9 mouse cellular contexts compared by ENCODE assay signal in the genomic region with DNA sequence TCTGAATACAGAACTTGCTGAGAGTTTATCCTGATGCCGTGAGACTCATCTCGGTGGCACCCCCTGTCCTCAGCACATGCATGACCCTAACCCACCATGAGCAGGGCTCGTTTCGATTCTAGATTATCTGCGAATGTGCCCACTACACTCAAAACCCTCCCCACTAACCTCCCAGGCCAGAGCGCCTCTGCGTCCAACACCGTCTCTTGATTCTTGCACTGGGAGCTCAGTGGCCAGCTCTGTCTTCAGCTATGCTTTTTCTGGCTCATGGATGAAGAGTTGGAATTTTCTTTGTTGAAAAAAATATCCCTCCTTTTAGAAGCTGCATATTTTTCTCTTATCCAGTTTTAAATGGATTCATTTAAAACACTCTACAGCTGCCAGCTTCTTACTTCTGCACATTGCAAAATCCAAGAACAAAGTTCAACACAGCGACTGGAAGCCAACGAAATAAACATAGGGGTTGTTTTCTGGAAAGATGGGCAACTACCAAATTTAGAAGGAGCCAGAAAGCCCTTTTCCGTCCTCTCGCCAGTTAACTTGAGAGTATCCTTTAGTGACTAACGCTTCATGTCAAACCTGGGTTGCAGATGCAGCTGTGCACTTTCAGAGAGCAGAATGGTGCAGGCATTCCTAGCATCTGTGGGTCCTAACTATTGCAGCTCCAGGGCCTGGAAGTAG.
A peak's percentile ranks its signal among the peaks of the same experiment; 100 is the strongest.
DNase-seq lines count a peak whose midpoint lies in the region; ATAC-seq and TF ChIP-seq lines count a peak whose summit lies in the region.
"Had no signal": no experiment of that assay in that cellular context is flagged by ENCODE, and none has a peak within 500 bp of the region (broad histone marks: within the 10 kb centered on the region; RNA-seq: fewer than 3 reads in every experiment).

No protein-coding gene starts in this region.

- TF ChIP-seq EP300 in heart, postnatal 0 days (IDR thresholded peaks at IDR 0.05; ENCODE audit: low read depth): no peak

- no peak overlapping the region for H3K4me3 ChIP-seq in kidney, embryonic 14.5 days (ENCODE audit: low read length)
- no peak overlapping the region for H3K4me3 ChIP-seq in spleen, adult 2 months (ENCODE audit: extremely low read depth, insufficient read depth, insufficient read length)
- H3K4me3 ChIP-seq in heart, postnatal 0 days (ENCODE audit: low read depth, low read length): no peak overlapping the region

- peak; percentile 21 for DNase-seq in kidney, adult 11 months
- DNase-seq in spleen, adult 2 months (ENCODE audit: low read depth in 1 of 2, low spot score in 2 of 2): no peak
- DNase-seq in spleen, postnatal 14 days (ENCODE audit: low spot score in 2 of 2): no peak
- DNase-seq in heart, postnatal 0 days (ENCODE audit: low spot score): no peak
- DNase-seq in right cerebral cortex, adult 18-20 months: no peak
- DNase-seq: retina, postnatal 1 day had no signal

- no peak overlapping the region for H3K9ac ChIP-seq in kidney, embryonic 14.5 days (ENCODE audit: low read depth, low read length)
- H3K9ac ChIP-seq in heart, postnatal 0 days (replicated peaks; ENCODE audit: low read depth, low read length): no peak overlapping the region

- no peak overlapping the region for H3K4me2 ChIP-seq in kidney, embryonic 14.5 days (replicated peaks; ENCODE audit: low read depth, low read length)
- H3K4me2 ChIP-seq in heart, postnatal 0 days (ENCODE audit: low read depth, low read length): no peak overlapping the region

- TF ChIP-seq CTCF in spleen, adult 2 months (IDR thresholded peaks at IDR 0.05; ENCODE audit: extremely low read depth, insufficient read depth, insufficient read length, insufficient replicate concordance): no peak
- no peak for TF ChIP-seq CTCF in heart, postnatal 0 days (IDR thresholded peaks at IDR 0.05; ENCODE audit: low read depth)

- H3K27me3 ChIP-seq in kidney, embryonic 14.5 days (ENCODE audit: control insufficient read depth, insufficient read depth, low read length): no peaks in the 10 kb centered on the region
- H3K27me3 ChIP-seq in spleen, adult 2 months (ENCODE audit: control insufficient read depth, insufficient read depth, low read length): no peaks in the 10 kb centered on the region
- no peaks in the 10 kb centered on the region for H3K27me3 ChIP-seq in heart, postnatal 0 days (ENCODE audit: control insufficient read depth, insufficient read depth, low read length)

- ATAC-seq in kidney, embryonic 14.5 days (ENCODE audit: low FRiP score, low TSS enrichment): no peak
- no peak for ATAC-seq in heart, postnatal 0 days (ENCODE audit: insufficient read depth, low read depth)
- no peak for ATAC-seq in megakaryocyte progenitor cell, adult 5-6 weeks (replicated peaks; ENCODE audit: poor library complexity)
- ATAC-seq: inflammation-experienced regulatory T-cells, adult 6 months had no signal

- no peak overlapping the region for H3K27ac ChIP-seq in kidney, embryonic 14.5 days (ENCODE audit: low read depth, low read length)
- 0 out of 2 replicates have a peak overlapping the region, but pooled peaks have one; percentile 36 for H3K27ac ChIP-seq in spleen, adult 2 months (ENCODE audit: insufficient read depth, low read length)
- peak overlapping the region; percentile 26 for H3K27ac ChIP-seq in heart, postnatal 0 days (ENCODE audit: low read depth)

- no peak for TF ChIP-seq POLR2A in spleen, adult 2 months (IDR thresholded peaks at IDR 0.05; ENCODE audit: low read depth, low read length)

- H3K36me3 ChIP-seq in kidney, embryonic 14.5 days (ENCODE audit: control insufficient read depth, insufficient read depth, low read length): no peaks in the 10 kb centered on the region
- no peaks in the 10 kb centered on the region for H3K36me3 ChIP-seq in spleen, adult 2 months (ENCODE audit: control insufficient read depth, insufficient read depth, low read length)
- H3K36me3 ChIP-seq in heart, postnatal 0 days (replicated peaks; ENCODE audit: control insufficient read depth, insufficient read depth, low read length): peaks cover 21% of the 10 kb centered on the region

- WGBS in kidney, embryonic 14.5 days: 91% methylated on average over 13 of the region's 13 CpGs
- WGBS in spleen, adult 2 months: 88% methylated on average over 13 of the region's 13 CpGs
- WGBS in heart, postnatal 0 days: 64% methylated on average over 13 of the region's 13 CpGs

- peaks cover 7% of the 10 kb centered on the region for H3K4me1 ChIP-seq in kidney, embryonic 14.5 days (ENCODE audit: control insufficient read depth, insufficient read depth, low read length)
- no peaks in the 10 kb centered on the region for H3K4me1 ChIP-seq in spleen, adult 2 months (ENCODE audit: control insufficient read depth, insufficient read depth, insufficient read length)
- peaks cover 48% of the 10 kb centered on the region for H3K4me1 ChIP-seq in heart, postnatal 0 days (ENCODE audit: control insufficient read depth, insufficient read depth)

- H3K9me3 ChIP-seq in kidney, embryonic 14.5 days (ENCODE audit: control insufficient read depth, low read length): no peaks in the 10 kb centered on the region
- no peaks in the 10 kb centered on the region for H3K9me3 ChIP-seq in heart, postnatal 0 days (replicated peaks; ENCODE audit: control insufficient read depth, low read length)
